Mouse (Mus musculus): Measurements from ENCODE around the gene Tmem229b. TPM values are rescaled to one million over a fixed set of nuclear protein-coding genes. Genes with fewer than 3 reads are reported as not detected.

The Tmem229b gene
- polyA plus RNA-seq, 1 experiment from 2014 or later, result 66.7 TPM

DNA sequence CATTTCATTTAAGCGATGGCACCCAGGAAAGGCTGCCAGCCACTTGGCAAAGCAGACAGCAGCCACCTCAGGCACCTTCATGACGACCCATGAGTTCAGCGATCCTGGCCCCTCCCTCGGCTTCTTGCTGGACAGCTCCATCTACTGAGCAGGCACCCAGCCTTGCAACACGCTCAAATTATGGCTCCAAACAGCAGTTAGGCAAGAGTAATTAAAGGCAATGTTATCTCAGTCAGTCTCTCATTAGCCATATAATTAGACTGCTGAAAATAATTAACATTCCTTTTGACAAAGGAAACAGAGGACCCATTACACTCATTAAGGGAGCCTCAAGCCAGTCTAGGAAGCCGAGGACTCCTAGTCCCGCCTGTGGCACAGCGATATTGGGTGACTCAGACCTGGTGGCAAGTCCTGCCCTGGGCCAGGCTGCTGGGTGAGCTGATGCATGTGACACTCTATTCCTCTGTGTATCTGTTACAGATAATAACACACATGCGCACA lies 19.8 kb downstream of the Tmem229b start:
- 21% methylated on average over 9 of the region's 9 CpGs for WGBS
- H3K4me3 ChIP-seq (replicated peaks; ENCODE audit: low read length), result no peak overlapping the region
- no peak overlapping the region for H3K4me2 ChIP-seq (ENCODE audit: low read length)
- peaks cover 26% of the 10 kb centered on the region for H3K4me1 ChIP-seq (replicated peaks; ENCODE audit: control insufficient read depth, insufficient read depth, low read length)
- H3K36me3 ChIP-seq (ENCODE audit: control insufficient read depth, insufficient read depth), result no peaks in the 10 kb centered on the region
- no peaks in the 10 kb centered on the region for H3K27me3 ChIP-seq (replicated peaks; ENCODE audit: control insufficient read depth, insufficient read depth, low read length)
- no peaks in the 10 kb centered on the region for H3K9me3 ChIP-seq (ENCODE audit: control insufficient read depth, low read length)
- peak; percentile 86 for ATAC-seq
- H3K9ac ChIP-seq (replicated peaks; ENCODE audit: low read depth, low read length), result no peak overlapping the region; the same call in 1 of the 2 replicates
- H3K27ac ChIP-seq (ENCODE audit: low read length), result peak overlapping the region; percentile 40; the same call in 1 of the 2 replicates

DNA sequence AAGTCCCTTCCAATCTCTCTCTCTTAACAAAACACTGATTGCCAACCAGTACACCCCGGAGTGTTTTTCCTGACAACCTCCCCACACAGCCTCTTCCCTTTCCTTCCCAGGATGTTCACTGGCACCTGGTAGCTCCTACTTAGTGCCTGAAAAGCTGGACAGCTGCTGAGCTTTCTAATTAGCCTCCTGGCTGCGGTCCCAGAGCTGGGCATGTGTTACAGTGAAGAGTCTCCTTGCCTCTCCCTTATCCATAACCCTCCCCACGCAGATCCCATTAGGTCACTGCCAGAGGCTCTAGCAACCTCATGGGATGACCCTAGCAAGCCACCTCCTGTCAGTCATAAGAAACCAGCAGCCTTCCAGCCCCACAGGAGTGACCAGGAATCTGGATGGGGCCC lies 23.4 kb downstream of the Tmem229b start:
- no peaks in the 10 kb centered on the region for H3K27me3 ChIP-seq (replicated peaks; ENCODE audit: control insufficient read depth, insufficient read depth, low read length)
- ATAC-seq, result peak; percentile 67
- no peak overlapping the region for H3K4me2 ChIP-seq (ENCODE audit: low read length)
- H3K9me3 ChIP-seq (ENCODE audit: control insufficient read depth, low read length), result no peaks in the 10 kb centered on the region
- no peak overlapping the region for H3K4me3 ChIP-seq (replicated peaks; ENCODE audit: low read length)
- WGBS, result 17% methylated on average over 3 of the region's 3 CpGs
- H3K27ac ChIP-seq (ENCODE audit: low read length), result peak overlapping the region; percentile 19; the same call in 1 of the 2 replicates
- no peaks in the 10 kb centered on the region for H3K36me3 ChIP-seq (ENCODE audit: control insufficient read depth, insufficient read depth)
- peaks cover 26% of the 10 kb centered on the region for H3K4me1 ChIP-seq (replicated peaks; ENCODE audit: control insufficient read depth, insufficient read depth, low read length)
- H3K9ac ChIP-seq (replicated peaks; ENCODE audit: low read depth, low read length), result no peak overlapping the region

DNA sequence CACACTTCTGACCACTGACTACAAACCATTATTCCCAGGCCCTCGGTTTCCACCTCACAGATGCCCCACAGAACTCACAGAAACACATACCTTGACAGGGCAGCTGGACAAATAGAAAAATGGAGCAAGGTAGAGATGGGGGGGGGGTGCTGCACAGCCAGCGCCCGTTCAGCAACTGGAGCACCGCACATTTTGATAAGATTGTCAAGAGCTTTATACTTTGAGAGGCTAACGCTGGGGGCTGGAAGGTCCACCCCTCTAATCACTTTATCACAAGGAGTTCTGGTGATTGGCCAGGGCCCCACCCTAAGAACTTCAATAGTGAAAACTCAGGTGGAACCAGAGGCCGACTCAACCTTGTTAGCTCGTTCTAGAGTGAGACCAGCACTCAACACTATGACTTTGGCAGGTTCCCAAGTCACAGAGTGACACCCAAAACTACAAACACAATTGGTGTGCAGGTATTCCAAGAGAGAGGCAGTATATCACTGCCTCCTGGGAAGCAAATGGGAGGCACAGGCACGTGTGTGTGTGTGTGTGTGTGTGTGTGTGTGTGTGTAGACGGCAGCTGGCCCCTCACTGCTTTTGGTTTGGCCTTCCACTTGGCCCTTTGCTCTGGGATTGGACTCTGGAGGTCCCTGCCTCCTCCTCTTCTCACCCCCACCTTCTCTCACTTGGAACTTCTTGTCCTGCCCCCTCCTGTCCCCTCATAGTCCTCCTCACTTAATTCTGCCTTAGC lies 24.0 kb downstream of the Tmem229b start:
- H3K27me3 ChIP-seq (replicated peaks; ENCODE audit: control insufficient read depth, insufficient read depth, low read length), result no peaks in the 10 kb centered on the region
- H3K4me2 ChIP-seq (ENCODE audit: low read length), result no peak overlapping the region
- 64% methylated on average over 9 of the region's 9 CpGs for WGBS
- no peak overlapping the region for H3K4me3 ChIP-seq (replicated peaks; ENCODE audit: low read length)
- no peak overlapping the region for H3K9ac ChIP-seq (replicated peaks; ENCODE audit: low read depth, low read length)
- H3K4me1 ChIP-seq (replicated peaks; ENCODE audit: control insufficient read depth, insufficient read depth, low read length), result peaks cover 26% of the 10 kb centered on the region
- H3K9me3 ChIP-seq (ENCODE audit: control insufficient read depth, low read length), result no peaks in the 10 kb centered on the region
- no peak for ATAC-seq
- H3K27ac ChIP-seq (ENCODE audit: low read length), result peak overlapping the region; percentile 19; the same call in 1 of the 2 replicates
- H3K36me3 ChIP-seq (ENCODE audit: control insufficient read depth, insufficient read depth), result no peaks in the 10 kb centered on the region

DNA sequence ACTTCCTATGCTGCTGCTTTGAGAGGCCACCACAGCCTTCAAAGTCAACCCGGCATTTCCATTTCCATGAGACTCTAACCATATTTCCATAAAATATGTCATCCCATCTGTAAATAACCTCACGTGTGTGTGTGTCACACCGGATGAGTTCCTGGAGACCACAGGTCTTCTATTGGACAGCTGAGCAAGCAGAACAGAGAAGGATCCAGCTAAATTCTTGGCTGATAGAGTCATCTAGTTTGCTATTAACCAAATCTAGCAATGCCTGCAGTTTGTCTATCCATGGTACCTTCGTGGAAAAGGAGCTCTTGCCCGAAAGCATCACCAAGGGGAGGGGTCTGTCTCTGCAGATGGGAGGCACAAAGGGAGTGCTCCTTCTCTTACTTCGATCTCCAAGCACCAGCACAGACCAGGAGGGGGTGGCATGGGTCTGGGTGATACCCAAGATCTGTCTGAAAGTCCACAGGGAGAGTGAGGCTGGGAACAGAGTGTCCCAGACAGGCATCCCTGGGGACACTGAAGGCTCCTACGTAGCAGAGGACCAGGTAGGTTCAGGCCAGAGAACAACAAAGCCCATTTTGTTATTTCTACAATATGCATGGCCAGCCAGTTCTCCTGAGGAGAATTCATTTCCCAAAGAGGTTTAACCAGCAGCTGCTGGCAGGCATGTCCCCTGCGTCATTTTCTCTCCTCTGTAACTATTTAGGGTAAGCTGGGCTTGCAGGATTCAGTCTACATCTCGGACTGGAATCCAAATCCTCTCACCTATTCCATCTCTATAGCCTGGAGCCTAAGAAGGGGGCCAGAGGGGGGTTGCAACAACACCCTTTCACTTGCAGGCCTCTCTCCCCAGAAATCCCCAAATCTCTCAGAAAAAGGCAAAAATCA lies 25.2 kb downstream of the Tmem229b start:
- Histone ChIP-seq H3K4me3 (replicated peaks; ENCODE audit: low read length) (no peak overlapping the region), H3K9me3 (ENCODE audit: control insufficient read depth, low read length) (no peaks in the 10 kb centered on the region), H3K27me3 (replicated peaks; ENCODE audit: control insufficient read depth, insufficient read depth, low read length) (no peaks in the 10 kb centered on the region), H3K9ac (replicated peaks; ENCODE audit: low read depth, low read length) (no peak overlapping the region), H3K36me3 (ENCODE audit: control insufficient read depth, insufficient read depth) (no peaks in the 10 kb centered on the region), H3K4me2 (ENCODE audit: low read length) (no peak overlapping the region), H3K4me1 (replicated peaks; ENCODE audit: control insufficient read depth, insufficient read depth, low read length) (peaks cover 14% of the 10 kb centered on the region), H3K27ac (ENCODE audit: low read length) (no peak overlapping the region)
- no peak for ATAC-seq
- 71% methylated on average over 9 of the region's 9 CpGs for WGBS

DNA sequence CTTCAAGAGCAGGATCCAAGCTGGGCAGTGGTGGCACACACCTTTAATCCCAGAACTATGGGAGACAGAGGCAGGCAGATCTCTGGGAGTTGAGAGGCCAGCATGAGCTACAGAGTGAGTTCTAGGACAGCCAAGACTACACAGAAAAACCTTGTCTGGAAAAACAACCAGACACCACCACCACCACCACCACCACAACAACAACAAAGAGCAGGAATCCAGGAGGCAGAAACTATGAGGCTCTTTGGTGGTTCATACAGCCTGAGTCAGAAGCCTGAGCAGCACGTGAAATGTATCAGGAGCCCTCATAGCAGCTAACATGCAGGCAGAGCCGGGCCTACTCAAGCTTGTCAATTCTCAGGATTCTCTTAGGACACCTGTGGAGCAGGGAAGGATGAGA lies 26.3 kb downstream of the Tmem229b start:
- no peak overlapping the region for H3K9ac ChIP-seq (replicated peaks; ENCODE audit: low read depth, low read length)
- no peaks in the 10 kb centered on the region for H3K36me3 ChIP-seq (ENCODE audit: control insufficient read depth, insufficient read depth)
- H3K4me2 ChIP-seq (ENCODE audit: low read length), result no peak overlapping the region
- no peak overlapping the region for H3K4me3 ChIP-seq (replicated peaks; ENCODE audit: low read length)
- no peak overlapping the region for H3K27ac ChIP-seq (ENCODE audit: low read length)
- no peaks in the 10 kb centered on the region for H3K9me3 ChIP-seq (ENCODE audit: control insufficient read depth, low read length)
- 89% methylated on average over 2 of the region's 2 CpGs for WGBS
- ATAC-seq, result no peak
- H3K4me1 ChIP-seq (replicated peaks; ENCODE audit: control insufficient read depth, insufficient read depth, low read length), result peaks cover 12% of the 10 kb centered on the region
- no peaks in the 10 kb centered on the region for H3K27me3 ChIP-seq (replicated peaks; ENCODE audit: control insufficient read depth, insufficient read depth, low read length)

DNA sequence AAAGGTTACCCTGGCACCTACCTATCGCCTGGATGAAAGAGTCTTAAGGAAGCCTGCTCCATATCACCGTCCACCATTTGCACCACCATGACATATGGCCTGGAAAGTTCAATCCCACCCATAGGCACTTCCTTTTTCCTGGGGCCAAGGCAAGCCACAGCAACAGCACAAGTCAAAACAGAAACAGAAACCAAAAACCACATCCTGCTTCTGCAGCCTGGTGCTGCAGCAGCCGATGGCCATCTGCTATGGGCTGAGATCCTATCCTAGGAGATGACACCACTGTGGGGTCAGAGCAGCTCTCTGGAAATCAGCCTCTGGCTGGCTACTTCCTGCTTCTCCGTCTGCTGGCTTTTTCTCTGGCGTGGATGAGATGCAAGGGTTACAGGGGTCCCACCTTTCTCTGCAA lies 26.7 kb downstream of the Tmem229b start:
- H3K4me3 ChIP-seq (replicated peaks; ENCODE audit: low read length), result no peak overlapping the region
- no peak overlapping the region for H3K4me2 ChIP-seq (ENCODE audit: low read length)
- H3K4me1 ChIP-seq (replicated peaks; ENCODE audit: control insufficient read depth, insufficient read depth, low read length), result peaks cover 12% of the 10 kb centered on the region
- ATAC-seq, result no peak
- H3K27me3 ChIP-seq (replicated peaks; ENCODE audit: control insufficient read depth, insufficient read depth, low read length), result no peaks in the 10 kb centered on the region
- no peak overlapping the region for H3K9ac ChIP-seq (replicated peaks; ENCODE audit: low read depth, low read length)
- H3K9me3 ChIP-seq (ENCODE audit: control insufficient read depth, low read length), result no peaks in the 10 kb centered on the region
- H3K36me3 ChIP-seq (ENCODE audit: control insufficient read depth, insufficient read depth), result no peaks in the 10 kb centered on the region
- no peak overlapping the region for H3K27ac ChIP-seq (ENCODE audit: low read length)
- 94% methylated on average over 5 of the region's 5 CpGs for WGBS

DNA sequence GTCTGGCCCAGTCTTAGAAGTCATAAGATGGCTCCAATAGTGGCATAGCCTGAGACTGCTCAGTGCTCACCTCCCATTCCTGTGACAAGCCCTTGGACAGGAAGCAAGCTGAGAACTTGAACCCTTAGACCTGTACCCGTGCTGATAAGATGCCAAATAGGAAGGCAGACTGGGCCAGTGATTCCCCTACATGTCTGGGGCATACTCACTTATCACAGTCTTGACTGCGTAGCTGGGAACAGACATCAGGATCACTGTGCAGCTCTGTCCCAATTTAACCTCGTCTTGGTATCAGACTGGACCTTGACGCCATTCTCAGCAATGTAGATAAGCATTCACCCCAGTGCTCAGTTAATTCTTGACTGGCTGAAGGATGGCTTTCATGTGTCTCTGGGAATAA lies 29.9 kb downstream of the Tmem229b start:
- Histone ChIP-seq H3K27ac (ENCODE audit: low read length) (no peak overlapping the region), H3K4me2 (ENCODE audit: low read length) (no peak overlapping the region), H3K4me1 (replicated peaks; ENCODE audit: control insufficient read depth, insufficient read depth, low read length) (no peaks in the 10 kb centered on the region), H3K36me3 (ENCODE audit: control insufficient read depth, insufficient read depth) (0 out of 2 replicates have a peak, but pooled peaks cover 2% of the 10 kb centered on the region), H3K27me3 (replicated peaks; ENCODE audit: control insufficient read depth, insufficient read depth, low read length) (no peaks in the 10 kb centered on the region), H3K9me3 (ENCODE audit: control insufficient read depth, low read length) (no peaks in the 10 kb centered on the region), H3K9ac (replicated peaks; ENCODE audit: low read depth, low read length) (no peak overlapping the region), H3K4me3 (replicated peaks; ENCODE audit: low read length) (no peak overlapping the region)
- ATAC-seq, result no peak
- 88% methylated on average over 4 of the region's 4 CpGs for WGBS

DNA sequence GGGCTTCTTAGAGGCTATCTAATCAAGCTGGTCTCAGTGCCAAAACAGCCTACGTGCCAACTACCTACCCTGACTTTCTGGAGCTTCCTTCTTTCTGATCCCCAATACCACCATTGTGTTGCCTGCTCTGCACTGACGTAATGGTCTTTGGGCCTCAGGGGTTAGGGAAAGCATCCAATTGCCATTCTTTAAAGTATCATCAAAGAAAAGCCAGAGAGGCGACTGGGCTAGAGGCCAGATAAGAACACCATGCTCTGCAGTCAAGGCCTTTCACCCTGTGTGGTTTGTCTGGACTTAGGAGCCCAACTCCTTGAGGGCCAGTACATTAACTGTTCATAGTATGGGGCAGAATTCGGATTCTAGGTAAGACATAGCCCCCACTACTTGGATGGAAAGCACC lies 30.3 kb downstream of the Tmem229b start:
- 76% methylated on average over 4 of the region's 4 CpGs for WGBS
- Histone ChIP-seq H3K9me3 (ENCODE audit: control insufficient read depth, low read length) (no peaks in the 10 kb centered on the region), H3K4me1 (replicated peaks; ENCODE audit: control insufficient read depth, insufficient read depth, low read length) (no peaks in the 10 kb centered on the region), H3K27me3 (replicated peaks; ENCODE audit: control insufficient read depth, insufficient read depth, low read length) (no peaks in the 10 kb centered on the region), H3K9ac (replicated peaks; ENCODE audit: low read depth, low read length) (no peak overlapping the region), H3K4me3 (replicated peaks; ENCODE audit: low read length) (no peak overlapping the region), H3K4me2 (ENCODE audit: low read length) (no peak overlapping the region), H3K36me3 (ENCODE audit: control insufficient read depth, insufficient read depth) (peaks cover 5% of the 10 kb centered on the region; the same call in 1 of the 2 replicates), H3K27ac (ENCODE audit: low read length) (no peak overlapping the region)
- ATAC-seq, result no peak

DNA sequence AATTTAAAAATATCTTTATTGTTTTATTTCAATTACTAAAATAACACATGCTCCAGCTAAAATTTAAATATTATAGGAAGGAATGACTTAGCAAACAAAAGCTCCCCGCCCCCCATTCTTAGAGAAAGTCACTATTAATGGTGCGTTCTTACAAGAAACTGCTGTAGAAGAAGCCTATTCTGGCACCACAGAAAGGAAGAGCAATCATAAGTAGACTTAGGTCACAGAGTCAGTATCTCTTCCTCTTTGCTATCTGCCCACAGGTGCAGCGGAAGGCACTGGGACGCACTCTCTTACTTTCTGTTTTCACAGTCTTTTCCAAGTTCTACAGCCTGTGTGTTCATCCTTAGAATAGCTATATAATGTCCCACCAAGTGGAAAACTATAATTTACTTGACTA lies 31.6 kb downstream of the Tmem229b start:
- Histone ChIP-seq H3K27me3 (replicated peaks; ENCODE audit: control insufficient read depth, insufficient read depth, low read length) (no peaks in the 10 kb centered on the region), H3K4me3 (replicated peaks; ENCODE audit: low read length) (no peak overlapping the region), H3K36me3 (ENCODE audit: control insufficient read depth, insufficient read depth) (peaks cover 5% of the 10 kb centered on the region; the same call in 1 of the 2 replicates), H3K9ac (replicated peaks; ENCODE audit: low read depth, low read length) (no peak overlapping the region), H3K27ac (ENCODE audit: low read length) (no peak overlapping the region), H3K4me1 (replicated peaks; ENCODE audit: control insufficient read depth, insufficient read depth, low read length) (no peaks in the 10 kb centered on the region), H3K9me3 (ENCODE audit: control insufficient read depth, low read length) (no peaks in the 10 kb centered on the region), H3K4me2 (ENCODE audit: low read length) (no peak overlapping the region)
- no peak for ATAC-seq
- WGBS, result 94% methylated on average over 4 of the region's 4 CpGs

All from forebrain, embryonic 16.5 days (tissue).